Mouse (Mus musculus): ENCODE measurements around the gene Aqp9.

The Aqp9 gene

DNA sequence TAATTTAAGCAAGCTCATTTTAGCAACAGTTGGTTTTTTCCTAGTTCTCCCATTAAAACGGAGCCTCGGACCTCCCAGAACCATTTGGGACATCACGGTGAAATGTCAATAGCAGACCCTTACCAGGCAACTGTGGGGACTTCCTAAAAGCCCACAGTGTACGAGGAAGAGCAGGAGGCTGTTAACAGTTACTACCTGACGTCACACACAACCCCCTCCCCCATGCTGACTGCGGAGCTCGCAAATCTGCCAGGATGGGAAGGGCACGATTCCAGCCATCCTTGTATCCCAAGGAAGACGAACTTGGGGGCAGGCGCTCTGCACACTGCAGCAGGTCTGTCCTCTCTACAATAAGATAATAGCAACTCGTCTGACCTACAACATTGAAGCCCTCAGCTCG lies at the start of gene Aqp9:
Aqp9 (minus strand) TSS at position 172 of the 400 bp plus-strand sequence.
- no peak for DNase-seq (ENCODE audit: low spot score)

DNA sequence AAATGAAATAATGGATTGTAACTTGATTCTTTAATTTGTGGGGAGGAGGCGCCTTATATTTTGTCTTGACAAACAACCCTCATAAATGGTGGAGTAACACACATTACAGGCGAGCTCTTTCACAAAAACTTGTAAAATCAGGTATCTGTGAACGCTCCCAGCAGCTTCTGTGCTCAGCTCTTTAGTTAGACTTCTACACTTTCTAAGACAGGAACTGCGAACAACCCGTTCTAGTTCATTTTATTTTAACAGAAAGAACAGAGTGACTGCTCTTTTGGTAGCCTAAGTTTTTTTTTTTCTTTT lies 49.3 kb upstream of the Aqp9 start:
- no peak for DNase-seq (ENCODE audit: low spot score)

DNA sequence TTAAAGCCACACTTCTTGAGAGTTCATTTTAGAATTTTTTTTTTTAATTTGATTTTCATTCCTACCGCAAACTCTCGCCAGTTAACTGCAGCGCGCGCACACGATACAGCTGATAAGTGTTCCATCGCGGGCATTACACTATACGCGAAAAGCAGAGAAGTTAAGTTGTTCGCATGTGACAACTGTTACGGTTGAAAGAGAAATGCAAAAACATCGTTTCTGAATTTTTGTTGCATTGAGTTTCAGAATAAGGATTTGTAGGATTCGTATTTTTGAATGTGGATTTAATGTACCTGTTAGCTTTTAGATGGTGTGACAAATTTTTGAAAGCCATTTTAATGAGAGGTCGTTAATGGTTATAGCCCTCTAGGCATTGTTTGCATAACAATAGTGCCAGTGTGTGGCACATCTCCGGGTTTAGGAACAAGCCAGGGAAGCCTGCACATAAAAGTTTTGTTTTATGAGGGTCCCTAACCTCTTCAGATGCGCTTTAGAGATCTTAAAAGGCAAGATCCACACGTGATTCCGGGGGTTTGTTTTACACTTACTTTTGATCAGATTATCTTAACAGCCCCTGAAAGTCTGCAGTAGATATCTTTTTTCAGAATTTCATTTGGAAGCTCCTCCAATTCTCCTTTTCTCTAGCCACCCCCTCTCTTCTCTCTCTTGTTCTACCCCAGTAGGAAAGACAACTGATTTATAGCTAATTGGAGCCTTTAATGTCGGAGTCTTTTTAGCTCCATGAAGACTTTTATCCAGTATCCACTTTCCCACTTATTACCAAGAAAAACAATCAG lies 48.7 kb upstream of the Aqp9 start:
- no peak for DNase-seq (ENCODE audit: low spot score)

DNA sequence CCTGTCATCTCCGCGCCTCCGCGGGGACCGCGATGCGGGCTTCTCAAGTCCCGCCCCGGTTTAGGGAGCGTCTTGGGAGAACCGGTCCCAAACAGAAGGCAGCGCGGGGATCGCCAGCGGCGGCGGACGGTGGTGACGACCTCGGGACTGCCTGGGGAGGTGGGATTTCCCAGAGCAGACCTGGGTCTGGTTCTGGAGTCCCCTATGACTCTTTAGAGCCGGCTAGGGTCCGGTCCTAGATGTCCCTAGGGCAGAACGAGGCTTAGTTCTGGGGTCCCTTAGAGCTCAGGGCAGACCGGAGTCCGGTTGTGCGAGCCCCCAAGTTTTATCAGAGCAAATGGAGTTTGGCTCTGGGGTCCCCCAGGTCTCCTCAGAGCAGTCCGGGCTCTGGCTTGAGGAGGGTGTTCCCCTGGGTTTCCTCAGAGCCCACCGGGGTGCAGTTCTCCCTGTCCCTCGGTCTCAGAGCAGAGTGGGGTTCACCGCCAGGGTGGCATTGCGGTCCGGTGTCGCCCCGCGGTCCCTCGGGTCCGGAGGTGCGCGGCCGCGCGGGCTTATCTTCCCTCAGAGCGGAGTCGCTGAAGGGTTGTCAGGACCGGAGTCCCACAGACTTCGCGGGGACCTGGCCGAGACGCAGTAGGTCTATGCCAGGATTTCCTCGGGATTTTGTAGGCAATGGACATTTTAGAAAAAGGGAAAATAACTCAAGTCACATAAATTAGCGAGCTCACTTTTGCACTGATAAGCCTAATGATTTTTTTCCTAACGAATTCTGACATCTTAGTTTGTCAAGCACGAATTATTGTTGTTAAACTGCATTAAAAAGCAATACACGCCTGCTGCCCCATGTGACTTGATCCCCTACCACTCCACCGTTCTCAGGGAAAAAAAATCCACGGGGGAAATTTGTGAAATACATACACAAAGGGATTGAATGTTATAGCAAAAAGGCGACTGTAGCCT lies 47.8 kb upstream of the Aqp9 start:
- DNase-seq (ENCODE audit: low spot score): no peak

DNA sequence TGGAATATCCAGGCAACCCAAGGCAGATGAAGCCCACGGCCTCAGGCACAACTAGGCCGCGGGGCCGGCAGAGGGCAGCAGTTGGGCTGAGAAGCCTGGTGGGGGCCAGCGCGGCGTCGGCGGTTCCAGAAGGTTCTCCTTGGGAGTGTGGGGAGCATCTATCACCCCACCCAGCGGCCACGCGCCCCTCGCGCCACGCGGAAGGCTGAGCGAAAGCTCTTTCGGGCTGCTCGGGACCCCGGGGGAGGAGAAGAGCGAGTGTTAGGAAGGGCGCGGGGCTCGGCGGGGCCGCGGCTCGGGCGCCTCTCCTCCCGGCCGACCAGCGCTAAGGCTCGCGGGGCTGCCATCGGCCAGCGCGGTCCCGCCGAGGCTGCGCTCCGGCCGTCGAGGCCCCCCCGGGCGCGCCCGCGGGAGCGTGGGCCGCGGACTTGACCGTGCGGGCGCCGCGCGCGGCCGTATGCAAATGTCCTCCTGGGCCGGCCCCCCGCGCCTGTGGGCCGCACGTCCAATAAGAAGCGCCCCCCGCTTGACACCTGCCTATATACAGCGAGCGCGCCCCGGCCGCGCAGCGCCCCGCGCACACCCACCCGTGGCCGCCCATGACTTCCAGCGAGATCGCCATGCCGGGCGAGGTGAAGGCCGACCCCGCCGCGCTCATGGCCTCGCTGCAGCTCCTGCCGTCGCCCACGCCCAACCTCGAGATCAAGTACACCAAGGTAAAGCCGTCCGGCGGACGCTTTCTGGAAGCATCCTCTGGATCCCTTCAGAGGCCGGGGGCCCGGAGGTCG lies 47.0 kb upstream of the Aqp9 start, which contains the start of gene Aldh1a2:
Aldh1a2 (plus strand) TSS at position 542 of the 788 bp plus-strand sequence.
- DNase-seq (ENCODE audit: low spot score): no peak

DNA sequence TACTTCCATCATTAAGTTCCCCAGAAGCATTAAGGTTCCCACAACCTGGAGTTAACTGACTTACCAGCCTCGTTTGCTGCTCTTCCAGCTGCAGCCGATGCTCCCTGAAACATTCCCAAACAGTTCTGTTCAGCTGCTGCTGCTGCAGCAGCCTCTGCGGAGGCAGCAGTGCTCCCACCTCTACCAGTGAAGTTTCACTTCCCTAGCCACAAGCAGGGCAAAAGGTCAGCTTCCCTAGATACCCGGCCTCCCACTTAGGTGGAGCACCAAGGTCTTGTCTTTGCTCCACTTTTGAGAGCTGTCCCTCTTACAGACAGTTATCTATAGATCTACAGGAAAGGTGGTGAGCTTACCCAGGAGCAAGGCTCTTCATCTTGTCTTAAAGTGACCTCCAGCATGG lies 45.2 kb upstream of the Aqp9 start:
- DNase-seq (ENCODE audit: low spot score): no peak

DNA sequence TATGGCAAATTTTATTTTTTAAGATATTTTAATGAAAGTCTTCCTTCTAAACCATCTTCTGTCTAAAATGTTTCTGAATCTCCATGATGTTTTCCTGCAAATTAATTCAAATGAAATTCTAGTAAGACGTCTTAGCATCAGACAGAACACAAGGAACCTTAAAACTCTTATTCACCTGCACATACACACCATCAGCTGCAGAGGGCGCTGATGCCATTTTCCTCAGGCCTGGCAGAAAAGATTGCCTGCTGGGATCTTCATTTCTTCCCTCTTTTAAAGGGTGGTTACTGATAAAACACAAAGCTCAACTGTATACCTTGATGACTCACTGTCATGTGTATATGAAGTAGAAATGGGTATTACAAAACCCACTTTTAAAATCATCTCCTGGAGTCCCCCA lies 42.4 kb upstream of the Aqp9 start:
- DNase-seq (ENCODE audit: low spot score): no peak

DNA sequence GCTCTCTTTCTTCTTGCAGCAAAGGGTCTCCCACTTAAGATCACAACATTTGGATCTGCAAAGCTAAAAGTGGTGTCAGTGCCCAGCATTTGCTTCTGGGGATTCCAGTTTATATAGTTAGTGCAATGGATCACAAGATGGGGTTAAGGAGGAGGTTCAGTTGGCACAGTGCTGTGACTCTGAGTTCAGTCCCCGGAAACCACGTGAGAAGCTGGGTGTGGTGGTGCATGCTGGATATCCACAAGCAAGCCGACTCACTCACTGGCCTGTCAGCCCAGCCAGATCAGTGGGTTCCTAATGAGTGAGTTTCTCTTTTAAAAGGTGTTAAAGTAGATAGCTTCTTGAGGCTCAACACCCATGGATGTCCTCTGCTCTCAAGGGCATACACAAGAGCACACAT lies 40.8 kb upstream of the Aqp9 start:
- no peak for DNase-seq (ENCODE audit: low spot score)

DNA sequence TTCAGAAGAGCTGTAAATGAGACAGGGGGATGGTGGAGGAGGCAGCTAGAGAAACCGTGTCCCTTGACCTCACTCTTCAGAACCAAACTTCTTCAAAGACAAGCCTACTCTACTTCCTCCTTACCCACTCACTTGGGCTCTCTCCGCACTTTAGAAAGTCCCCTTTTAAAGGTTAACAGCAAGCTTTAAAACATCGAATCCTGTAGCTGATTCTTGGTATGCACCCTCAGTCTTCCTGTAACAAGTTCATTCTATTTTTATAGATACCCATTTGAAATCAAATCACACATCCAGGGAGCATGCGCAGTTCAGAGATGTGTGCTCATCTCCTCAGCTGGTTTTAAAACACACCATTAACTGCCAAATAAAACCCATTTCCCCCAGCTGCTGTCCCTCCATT lies 33.8 kb upstream of the Aqp9 start:
- DNase-seq (ENCODE audit: low spot score): no peak

DNA sequence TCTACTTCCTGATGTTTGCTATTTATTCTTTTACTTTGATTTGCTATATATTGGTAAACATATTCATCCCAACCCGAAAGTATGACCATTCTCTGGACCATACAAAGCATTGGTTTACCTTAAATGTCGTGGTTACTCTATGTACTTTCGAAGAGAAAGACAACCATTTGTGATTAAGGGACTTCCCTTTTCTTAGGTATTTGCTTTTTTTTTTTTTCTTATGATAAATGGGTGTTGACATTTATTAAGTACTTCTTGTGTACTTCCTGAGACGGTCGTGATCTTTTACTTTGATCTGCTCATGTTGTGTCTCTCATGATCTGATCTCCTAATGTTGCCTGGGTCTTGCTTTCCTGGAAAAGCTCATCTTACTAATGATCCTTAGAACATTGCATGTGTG lies 30.3 kb upstream of the Aqp9 start:
- DNase-seq (ENCODE audit: low spot score): no peak

DNA sequence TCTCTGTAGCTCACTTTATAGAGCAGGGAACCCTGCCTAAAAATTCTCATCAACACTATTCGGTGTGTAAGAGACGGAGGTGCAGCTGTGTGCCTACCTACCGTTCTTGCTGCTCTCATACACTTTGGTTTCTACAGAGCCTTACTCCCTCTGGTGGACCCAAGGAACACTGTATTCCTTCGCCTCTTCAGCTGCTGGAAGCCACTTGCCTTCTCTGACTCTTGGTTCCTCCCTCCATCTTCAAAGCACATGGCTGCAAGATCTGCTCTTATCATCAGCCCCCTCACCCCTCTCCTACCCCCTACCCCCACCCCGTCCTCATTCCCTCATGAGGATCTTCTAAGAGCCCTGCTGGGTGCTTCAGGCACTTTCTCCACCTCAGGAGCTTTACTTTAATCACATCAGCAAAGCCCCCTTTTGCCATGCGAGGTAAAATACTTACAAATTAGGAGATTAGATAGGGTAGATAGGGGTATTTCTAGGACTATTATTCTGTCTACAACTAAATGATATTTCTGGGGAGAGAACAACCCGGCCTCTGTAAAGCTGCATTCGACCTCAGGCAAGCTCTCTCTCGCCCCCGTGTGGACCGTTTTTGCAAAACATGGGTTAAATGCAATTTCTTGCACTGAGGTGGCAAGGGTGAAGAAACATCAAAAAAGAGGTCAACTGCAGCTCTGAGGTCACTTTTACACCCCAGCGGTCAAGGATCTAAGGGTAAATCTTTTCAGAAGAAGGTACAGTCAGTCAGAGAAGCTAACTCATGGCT lies 20.3 kb upstream of the Aqp9 start:
- peak; percentile 74 for DNase-seq (ENCODE audit: low spot score)

DNA sequence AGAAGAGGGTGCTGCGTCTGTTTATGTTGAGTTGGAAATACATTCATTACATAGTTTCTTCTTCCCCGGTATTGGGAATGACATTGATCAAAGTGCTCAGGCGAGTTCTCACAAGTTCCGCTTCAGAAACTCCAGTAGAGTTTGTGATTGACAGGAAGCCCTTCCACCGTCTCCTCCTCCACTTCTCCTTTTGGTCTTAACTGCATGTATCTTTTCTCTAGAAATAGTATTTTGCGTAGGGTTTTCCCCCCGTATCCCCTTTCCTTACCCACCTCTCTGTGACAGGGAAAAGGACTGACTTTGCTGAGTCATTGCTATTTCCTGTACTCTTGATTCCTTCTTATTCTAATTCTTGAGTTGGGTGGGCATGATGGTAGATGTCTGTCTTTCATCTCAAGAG lies 18.9 kb upstream of the Aqp9 start:
- DNase-seq (ENCODE audit: low spot score): no peak

DNA sequence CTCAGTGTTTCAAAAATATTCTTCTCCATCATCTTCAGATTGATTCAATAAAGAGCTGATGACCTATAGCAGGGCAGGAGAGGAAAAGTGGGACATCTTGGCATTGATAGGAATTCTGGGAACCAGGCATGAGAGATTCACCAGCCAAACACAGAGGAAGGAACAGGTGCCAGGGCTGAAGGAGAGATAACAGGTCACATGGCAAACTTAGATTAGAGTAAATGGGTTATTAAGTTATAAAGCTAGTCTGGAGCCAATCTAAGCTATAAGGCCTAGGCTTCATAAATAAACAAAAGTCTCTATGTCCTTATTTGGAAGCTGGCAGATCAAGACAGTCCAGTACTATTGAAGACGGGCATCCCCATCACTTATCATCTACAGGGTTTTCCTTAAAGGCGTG lies 17.3 kb upstream of the Aqp9 start:
- peak; percentile 47 for DNase-seq (ENCODE audit: low spot score)

DNA sequence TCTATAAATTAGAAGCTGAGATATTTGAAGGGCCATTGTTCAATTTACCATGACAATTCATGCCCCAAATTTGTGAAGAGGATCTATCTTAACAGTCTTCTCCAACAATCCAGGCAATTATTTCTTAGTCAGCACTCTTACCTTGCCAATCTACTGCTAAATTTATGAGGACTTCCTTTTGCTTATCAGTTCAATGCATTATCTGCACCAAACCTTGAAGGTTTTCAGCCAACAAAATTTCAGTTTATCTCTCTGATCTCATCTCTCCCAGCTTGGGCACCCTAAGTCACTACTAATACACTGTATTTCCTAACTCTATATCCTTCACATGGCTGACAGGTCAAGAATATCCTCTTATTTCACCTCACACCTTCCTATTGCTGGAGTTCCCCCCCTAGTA lies 16.8 kb upstream of the Aqp9 start:
- DNase-seq (ENCODE audit: low spot score): no peak

DNA sequence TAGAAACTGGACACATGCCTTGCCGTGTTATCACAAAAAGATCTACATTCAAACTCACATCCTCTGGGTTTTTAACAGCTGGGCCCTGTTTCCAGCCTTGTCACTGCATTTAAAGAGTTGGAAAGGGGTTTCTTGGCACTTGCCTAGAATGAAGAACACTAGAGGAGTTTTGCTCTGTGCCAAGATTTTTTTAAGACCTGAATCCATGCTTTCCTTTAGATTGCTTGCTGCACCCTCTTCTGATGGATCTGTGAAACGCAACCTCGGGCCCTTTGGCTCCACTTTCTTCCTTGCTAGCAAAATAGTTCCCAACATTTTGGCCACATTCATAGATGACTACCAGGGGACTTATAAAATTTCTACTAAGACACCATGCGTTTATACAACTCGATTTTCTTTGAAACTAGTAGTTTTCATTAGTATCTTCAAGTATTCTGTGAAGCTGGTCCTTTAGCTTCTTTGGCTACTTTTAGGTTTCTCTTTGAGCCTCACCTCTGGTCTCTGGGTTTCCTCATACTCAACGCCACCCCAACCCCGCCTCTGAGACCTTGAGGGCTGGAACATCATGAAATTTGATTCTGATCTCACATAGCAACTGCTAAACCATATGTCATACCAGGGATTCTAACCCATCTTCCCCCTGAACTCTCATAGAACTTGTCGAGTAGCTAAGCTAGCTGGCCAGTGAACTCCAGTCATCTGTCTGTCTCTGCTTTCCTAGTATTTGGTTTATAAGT lies 11.7 kb upstream of the Aqp9 start:
- no peak for DNase-seq (ENCODE audit: low spot score)

DNA sequence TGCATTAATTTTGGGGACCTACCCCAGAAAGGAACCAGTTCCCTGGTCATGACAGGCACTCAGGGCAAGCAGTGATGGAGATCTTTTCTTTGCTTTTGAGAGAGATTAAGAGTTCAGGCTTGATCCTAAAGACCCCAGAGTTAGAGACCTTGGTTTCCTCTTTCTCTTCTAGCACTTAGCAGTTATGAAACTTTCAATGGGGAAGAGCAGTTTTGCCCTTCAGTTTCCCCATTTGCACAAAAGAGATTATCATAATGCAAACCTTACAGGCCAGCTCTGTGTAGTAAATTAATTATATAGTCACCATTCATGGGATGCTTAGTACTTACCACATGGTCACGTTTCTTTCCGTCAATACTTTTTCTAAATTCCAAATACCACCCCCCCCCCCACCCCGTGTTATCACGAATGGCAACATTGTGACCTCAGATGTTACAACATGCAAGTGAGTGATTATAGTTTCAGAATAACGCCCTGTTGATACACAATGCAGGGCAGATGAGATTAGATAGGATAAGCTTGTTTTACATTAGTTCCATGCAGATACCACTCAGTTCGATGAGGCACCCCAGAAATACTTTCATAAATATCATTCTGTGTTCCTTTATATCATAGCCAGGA lies 10.9 kb upstream of the Aqp9 start:
- DNase-seq (ENCODE audit: low spot score): no peak

DNA sequence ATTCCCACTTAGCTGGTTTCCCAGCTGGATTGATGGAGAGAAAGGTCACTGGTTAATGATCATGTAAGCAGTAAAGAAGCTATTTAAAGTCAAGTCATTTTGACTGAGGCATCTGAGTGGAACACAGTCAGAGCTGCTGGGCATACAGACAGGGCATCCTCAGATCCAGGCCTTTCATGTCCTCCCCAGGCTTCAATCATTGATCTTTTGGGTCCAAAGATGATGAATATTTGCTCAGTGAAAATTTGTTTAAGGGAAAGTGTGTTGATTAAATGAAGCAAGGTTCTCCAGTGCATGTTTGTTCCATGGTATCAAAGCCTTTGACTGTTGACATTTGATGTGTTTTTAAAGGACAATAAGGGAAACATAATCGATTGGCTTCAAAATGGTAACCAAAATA lies 7.2 kb upstream of the Aqp9 start:
- no peak for DNase-seq (ENCODE audit: low spot score)

DNA sequence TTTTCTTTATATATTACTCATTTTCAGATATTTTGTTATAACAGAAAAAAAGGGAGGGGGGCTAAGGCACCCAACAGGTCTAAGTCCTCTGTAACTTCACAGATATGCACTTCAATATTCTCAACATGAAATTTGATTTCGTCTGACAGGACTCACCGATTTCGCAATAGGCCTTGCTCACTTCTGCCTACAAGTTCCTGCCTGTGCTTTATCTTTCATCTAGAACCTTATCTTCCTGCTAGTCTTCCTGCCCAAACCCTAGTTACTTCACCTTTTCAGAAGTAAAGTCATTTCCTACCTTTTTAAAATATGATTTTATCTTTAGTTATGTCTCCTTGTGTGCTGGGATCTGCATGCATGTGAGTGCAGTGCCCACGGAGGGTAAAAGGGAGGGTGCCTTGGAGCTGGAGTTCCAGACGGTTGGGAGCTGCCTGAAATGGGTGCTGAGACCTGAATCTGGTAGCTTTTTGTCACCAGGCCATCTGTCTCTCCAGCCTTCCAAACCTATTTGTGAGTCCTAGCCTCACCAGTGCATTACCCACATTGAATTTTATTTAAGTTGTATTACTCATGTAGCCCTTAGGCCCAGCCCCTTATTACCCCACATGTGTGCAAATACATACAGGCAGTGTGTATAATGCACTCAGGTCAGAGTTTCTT lies 6.0 kb upstream of the Aqp9 start:
- no peak for DNase-seq (ENCODE audit: low spot score)

DNA sequence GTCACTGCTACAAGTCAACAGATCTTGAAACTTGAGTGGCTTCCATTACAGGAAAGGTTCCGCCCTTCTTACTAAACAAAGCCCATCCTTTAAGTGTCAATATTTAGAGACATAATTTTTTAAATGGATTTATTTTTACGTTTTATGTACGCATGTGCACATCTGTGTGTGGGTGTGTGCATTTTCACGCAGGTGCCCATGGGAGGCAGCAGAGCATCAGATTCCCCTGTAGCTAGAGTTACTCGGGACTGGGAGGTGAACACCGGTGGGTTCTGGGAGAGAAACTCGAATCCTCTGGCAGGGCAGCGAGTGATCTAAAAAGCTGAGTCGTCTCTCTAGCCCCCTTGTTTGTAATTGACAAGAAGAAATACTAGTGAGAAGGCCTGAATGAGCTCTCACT lies 5.1 kb upstream of the Aqp9 start:
- DNase-seq (ENCODE audit: low spot score): no peak

Measured in c-Kit-positive CD71-positive TER-119-positive erythroid progenitor cells, embryonic 14.5 days (primary cell).